Mouse (Mus musculus): ENCODE measurements around the gene G6pc3.
A peak's percentile ranks its signal among the peaks of the same experiment; 100 is the strongest.

Gene G6pc3

DNA sequence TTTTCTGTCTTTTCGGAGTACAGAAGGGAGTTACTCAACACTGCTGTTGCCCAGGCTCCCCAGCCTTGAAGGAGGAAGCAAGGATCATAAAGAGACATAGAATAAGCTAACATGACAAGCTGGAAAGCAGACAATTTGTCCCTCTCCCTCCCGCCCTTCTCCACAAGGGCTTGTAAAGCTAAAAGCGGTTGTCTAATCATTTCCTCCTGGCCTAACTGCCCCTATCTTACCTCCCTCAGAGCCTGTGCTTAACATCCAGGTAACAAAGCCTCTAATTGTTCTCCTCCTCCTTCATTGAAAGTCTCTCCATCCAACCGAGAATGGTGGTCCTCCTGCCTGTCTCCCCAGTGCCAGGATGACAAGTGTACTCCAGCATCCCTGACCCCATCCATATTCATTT, 1.4 kb downstream of the G6pc3 start:
- DNase-seq = no peak

DNA sequence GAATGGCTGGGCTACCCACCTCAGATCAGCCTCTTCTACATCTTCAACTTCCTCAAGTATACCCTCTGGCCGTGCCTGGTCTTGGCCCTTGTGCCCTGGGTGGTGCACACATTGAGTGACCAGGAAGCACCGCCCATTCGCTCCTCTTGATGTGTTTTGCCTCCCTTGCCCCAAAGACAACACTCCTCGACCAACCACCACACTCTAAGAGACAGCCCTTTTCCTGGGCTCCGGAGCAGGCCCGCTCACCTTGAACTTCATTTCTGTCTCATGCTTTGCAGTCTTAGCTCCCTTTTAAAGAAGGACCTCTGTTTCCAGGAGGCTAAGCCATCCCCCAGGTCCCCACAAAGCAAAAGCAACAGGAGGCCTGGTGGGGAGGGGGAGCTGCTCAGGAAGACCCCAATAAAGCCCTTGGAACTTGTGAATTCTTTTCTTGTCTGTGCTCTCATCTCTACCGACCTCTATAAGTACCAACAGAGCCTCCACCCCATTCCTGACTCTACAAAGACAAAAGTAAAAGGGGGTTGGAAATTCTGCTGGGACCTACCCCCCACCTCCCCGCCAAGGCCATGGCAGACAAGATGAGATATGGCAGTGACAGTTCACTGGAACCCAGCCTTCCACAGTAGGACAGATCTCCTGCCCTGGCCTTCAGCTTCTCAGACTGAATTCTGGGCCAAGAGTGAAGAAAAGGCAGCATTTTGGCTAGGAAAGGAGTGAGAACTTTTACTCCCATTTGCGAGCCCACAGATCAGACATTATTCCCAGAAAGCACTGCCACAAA, 4.4 kb downstream of the G6pc3 start:
- no peak for DNase-seq

DNA sequence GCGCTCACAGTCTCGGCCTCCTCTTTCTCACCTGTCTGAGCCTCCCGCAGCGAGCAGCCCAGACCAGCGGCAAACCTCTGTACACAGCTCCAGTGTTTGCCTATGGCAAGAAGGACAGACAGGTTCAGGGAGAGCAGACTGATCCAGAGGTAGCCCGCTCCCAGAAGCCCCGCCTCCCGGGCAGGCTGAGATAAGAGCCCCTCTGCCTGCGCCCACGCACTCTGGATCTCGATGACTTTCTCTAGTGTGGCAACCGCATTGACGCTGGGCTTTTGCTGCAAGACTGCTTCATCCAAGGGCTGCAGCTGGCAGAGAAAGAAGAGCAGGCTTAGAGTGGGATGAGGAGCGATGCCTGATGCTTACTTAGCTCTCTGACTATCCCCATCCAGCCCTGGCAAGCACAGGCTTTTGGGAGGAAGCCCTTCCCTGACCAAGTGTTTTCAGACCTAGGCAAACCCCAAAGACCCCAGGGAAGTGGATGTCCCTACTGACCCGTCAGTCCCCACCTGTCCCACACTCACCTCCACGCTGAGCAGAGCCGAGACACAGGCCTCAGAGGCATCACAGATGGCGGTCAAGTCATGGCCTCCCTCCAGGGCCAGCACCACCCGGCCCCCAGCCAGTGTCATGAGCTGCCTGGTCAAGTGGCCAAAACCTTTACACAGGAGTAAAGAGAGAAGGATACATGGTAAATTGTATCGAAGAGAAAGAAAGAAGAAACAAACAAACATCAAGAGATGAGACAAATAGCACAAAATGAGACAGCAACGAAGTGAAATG, 6.8 kb downstream of the G6pc3 start:
- DNase-seq = peak; percentile 18

DNA sequence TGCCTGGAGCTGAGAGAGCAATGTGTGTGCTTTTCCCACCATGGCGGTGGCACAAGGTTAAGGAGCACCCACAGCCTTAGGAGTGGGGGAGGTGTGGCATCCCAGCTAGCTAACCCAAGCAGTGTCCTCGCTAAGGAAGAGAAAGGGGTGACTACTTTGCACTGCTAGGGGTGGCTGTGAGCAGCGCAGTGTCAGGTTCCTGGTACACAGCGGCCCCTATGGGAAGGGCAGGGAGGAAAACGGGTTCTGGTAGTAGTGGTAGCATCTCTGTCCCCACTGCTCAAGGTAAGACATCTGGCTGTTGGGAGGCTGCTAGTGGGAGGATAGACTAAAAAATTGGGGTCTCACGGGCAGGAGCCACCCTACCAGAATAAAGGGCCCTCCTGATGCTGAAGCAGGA, 8.8 kb downstream of the G6pc3 start:
- DNase-seq = no peak

DNA sequence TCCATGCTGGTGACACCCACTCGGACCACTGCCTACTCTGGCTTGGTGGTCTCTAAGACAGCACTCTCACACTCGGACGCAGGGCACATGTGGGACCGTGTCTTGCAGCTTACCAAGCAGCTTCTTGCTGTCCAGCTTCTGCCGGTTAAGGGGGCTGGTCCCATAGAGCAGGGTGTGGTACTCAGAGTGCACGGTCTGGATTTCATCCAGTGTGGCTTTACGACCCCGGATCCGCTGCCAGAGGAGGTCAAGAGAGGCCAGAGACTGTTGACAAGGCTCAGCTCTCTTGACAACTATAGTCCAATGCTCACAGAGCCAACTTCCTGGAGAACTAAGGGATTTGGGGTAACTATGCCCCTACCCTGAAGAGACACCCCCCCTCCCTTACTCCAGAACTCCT, 10.4 kb downstream of the G6pc3 start:
- DNase-seq = peak; percentile 15

DNA sequence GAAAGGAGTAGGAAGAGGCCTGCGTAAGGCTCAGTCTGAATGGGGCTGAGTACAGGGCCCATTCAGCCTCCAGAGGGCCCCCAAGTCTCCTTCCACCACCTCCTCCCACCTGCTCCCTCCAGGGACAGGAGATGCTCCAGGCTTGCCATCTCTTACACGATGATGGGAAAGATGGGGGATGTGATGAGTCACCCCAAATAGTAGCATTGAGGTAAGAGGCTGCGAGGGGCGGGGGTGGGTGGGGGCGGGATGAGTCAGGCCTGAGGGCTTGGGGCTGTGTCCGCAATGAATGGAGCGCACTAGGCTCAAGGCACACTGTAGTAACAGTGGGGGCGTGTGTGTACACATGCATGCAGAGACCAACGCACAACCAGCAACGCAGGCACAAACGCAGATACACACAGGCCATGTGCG, 12.0 kb downstream of the G6pc3 start:
- DNase-seq = no peak

DNA sequence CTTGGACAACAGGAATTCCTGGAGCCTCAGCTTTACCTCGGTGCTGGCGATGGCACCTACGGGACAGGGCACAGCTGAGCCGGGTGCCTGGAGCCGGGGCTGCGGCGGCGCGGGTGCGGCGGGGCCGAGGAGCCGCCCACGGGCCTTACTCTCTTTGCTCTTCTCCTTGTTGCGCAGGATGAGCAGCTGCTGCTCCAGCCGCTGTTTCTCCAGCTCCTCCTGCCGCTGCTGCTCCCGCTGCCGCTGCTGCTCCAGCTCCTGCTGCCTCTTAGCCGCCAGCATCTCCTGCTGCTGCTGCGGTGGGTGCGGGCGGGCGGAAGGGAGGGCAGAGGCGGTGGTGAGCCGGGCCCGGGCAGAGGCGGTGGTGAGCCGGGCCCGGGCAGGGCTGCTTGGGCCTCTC, 17.1 kb downstream of the G6pc3 start:
- no peak for DNase-seq

DNA sequence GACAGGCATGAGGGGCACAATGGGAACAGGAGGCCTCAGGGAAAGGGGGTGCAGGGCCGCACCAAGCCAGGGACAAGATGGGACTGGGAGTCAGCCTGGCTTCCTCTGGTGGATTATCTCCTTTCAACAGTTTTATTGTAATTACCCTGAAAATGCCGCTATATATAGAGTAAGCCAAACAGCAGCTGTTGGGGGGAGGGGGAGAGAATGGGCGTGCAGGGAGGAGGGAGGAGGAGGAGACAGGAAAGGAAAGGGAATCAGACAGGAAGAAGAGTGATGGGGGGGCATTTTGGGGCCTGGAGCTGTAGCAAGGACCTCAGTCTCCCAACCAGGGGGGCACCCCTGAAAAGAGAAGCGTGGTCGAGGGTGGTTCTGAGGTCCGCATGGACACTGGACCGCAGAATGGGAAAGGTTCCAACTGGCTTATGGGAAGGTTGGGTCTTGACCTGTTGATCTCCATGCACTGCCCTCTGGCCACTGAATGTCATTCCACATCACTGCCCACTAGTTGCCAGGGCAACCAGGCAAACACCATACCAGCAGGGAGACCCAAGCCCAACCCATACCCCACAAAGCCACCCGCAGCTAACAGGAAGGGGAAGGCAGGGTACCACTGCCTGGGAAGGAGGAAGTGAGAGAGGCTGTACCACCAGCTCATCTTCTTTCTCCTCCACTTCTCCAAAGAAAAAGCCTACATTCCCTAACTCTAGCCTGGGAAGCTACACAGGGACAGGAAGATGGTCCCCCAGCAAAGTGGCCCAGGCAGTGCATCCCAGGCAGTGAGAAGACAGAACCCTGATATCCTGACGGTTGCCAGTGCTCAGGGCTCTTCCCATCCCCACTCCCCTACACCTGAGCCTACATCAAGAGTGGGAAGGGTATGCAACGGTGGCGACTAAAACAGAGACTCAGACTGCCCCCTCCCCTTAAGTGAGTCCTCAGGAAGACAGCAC, 18.7 kb downstream of the G6pc3 start:
- DNase-seq = no peak

DNA sequence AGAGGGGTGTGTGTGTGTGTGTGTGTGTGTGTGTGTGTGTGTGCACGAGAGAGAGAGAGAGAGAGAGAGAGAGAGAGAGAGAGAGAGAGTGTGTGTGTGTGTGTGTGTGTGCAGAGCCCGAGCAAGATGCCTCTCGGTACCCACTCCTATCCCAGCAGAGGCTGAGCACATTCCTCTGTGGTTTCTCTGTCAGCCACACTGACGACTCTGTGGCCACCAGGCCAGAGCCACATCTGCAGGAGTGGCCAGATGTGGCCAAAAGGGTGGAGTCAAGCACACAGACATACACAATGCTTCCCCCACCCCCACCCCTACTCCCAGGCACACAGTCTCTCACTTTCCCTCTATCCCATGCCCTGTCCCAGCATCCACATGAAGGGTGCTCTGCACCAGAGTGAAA, 19.4 kb downstream of the G6pc3 start:
- DNase-seq = no peak

DNA sequence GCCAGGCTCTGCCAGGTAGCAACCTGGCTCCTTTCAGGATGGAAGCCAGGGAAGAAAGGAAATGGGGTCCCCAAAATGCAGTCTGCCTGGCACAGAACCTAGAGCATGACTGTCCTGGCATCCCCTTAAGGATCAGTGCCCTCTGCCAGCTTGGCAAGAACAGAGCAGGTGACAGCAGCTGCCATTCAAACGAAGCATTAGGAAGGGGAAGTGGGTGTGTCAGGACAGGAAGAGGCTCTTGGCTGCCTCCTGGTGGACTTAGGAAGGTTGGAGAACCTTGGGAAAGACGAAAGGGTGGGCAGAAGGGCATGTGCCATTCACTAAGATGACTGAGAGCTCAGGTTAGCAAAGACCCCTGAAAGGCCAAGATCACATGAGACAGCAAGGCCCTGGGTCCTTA, 20.3 kb downstream of the G6pc3 start:
- DNase-seq = peak; percentile 69

DNA sequence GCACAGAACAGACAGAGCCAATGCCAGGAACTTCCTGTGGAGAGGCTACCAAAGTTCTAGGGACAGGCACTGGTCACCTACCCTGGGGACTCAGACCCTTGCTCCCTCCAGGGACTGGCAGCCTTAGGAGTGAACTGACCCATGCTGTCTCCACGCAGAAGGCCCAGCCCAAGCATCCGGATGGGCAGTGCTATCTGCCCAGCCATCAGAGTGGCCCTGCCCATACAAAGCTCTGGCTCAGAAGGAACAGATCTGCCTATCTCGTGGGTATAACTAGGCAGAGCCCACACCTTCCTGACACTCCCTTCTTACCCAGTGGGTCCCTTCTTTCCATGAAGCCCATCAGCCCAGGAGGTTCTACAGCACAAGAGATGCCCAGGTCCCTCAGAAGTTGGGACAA, 20.8 kb downstream of the G6pc3 start:
- DNase-seq = no peak

DNA sequence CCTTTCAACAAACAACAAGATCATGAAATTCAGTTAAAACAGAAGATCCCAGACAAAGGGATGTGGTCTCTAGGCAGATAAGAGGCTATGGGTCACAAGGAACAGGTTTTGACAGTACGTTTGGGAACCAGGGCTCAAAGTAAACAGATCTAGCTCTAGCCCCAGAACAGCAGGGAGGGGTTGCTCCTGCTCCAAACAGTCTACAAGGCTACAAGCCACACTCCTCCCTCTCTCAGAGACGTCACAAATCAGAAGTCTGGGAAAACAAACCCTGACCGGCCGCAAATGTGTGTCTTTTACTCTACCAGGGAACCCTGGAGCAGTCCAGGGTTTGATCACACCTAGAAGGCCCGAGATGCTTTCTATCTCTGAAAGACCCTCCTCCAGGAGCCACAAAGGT, 21.6 kb downstream of the G6pc3 start:
- no peak for DNase-seq

DNA sequence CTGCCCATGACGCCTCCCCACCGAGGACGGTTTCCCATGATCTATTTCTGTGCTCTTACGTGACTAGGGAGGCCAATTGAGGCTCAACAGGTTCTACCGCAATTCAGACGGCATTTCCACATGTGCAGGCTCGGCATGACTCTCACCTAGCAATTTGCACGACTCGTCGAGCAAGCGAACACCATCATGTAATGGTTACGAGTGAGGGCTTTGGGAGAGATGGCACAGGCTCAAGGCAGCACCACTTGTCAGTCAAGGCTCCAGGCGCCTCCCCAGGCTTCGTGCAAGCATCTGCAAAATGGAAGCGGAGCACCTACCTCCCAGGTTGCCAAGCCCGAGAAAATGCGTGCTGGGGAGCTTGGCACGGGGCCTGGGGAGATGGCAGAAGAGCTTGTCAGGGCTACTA, 22.5 kb downstream of the G6pc3 start:
- peak; percentile 53 for DNase-seq

DNA sequence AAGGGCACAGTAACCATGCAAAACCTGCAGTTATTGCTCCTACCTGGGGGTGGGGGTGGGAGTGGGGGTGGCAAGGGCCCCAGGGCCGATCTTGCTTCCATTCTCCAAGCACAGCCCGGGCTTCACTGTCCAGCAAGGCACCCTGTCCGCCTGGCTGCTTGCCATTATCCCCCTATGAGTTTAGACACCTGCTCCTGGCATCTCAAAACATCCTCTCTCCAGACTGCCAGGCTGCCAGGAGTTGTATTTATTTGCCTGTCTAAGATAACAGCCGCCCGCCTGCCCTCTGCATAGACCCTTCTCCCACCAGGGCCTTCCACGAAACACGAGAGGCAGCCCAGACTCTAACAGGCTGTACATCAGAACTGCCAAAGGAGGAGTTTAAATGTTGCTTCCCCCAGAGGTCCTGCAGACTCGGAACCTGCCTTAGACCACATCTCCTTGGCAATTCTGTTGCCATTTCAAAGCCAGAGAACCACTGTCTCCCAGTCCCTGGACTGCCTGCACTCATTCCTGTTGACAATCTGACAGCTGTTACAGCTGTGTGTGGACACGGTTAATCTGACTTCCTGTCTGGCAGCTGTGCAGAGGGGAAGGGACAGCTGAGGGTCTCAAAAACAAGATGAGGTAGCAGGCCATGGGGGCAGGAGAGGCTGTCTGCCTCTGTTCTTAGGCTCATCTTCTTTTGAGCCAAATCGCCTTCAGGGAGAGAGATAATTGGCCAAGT, 25.2 kb downstream of the G6pc3 start:
- DNase-seq = no peak

DNA sequence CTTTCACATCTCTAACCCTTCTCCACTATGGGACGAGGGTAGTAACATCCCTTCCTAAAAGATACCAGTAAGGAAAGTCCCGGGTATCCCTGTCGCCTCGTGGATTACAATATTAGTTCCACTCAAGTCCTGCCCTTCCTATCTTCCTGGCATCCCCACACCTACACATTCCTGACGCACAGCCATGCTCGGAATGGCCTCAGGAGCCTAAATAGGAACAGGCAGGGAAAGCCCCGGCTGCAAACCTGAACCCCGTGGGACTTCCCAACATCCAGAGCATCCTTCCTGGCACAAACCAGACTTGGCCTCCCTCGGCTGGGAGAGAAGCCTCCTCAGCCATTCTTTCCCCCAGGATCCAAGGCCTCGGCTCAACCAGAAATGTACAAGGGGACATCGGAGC, 26.1 kb downstream of the G6pc3 start:
- no peak for DNase-seq

DNA sequence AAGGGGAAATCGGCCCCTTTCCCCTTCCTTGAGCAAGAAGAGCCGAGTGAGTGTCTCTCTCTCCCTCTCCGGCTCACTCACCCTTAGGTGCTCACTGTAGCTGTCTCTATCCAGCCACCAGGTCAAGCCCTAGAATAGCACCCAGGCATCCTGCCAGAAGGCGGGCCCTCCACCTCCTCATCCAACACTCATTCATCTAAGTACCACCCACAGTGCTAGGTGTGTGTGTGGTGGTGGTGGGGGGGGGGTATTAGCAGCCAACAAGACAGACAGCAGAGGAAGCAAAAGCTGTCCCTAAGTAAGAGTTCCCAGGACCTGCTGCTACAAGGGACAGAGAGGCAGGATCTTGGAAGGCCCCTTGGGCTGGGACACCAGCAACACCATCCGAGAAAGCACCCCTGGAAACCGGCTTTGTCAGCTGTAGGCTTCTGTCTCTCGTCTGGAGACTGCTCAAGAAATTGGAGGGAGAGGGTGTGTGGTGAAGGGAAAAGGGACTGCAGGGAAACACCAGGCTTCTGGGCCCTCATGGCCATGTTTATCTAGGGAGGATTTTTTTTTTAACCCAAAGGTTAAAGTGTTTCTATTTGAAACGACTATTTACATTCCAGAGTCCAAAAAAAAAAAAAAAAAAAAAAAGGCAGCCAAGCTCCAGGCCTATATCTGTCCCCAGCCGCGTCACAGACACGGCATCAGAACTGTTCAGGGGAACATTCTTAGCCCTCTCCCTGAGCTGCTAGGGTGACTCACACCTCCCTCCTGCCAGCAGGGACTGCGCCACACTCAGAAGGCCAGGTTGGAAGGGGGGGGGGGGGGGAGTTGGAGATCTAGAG, 26.9 kb downstream of the G6pc3 start:
- DNase-seq = no peak

DNA sequence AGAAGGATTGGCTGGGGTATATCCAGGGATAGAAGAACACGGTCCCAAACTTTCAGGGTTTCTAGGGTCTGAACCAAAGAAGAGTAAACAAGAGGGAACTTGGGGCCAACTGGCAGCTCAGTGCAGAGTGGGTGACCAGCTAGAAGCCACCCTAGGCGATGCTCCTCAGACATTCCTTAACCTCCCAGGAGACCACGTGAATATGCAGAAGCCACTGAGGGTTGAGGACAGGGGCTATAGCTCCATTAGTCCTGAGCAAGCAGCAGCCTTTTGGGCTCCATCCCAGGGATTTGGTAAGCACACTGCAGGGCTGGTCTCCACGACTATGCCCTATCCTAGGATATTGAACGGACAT, 27.4 kb downstream of the G6pc3 start:
- no peak for DNase-seq

DNA sequence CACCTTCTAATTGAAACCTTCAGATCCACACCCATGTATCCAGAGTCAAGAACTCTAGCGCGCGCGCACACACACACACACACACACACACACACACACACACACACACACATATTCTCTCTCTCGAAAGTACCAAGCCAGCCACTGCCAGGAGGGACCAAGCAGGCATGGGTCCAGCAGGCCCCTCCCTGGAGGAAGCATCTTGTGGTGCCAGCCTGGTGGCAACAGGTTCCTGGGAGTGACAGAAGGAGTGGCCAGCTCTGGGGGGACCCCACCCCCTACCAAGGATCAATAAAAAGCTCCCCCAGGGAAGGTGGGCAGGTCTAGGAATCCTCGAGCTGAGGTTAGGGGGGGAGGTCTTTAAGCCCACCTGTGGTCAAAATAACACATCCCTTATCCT, 28.0 kb downstream of the G6pc3 start:
- DNase-seq = peak; percentile 55

DNA sequence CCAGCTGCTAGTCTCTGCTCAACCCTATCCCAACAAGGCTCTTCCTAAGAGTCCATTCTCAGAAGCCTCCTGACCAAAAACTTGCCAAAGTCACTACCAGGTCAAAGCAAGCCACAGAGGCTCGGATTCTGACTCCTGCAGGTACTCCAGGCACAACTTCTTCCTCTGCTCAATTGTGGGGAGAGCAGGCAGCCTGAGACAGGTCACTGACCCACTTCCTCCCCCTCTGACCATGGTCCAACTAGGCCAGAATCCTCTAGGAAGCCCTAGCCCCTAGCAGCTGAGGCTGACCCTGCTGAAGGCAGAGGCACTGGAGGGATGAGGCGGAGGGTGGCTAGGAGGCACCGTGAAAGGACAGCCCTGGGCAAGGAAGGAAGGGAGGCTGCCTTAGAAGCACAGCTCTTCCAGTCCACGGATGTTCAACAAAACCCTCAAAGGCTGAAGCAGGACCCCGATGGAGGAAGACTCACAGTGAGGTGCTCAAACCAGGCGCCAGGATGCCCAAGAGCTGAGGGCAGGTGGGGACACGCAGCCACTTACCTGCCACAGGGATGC, 28.5 kb downstream of the G6pc3 start:
- DNase-seq = no peak

DNA sequence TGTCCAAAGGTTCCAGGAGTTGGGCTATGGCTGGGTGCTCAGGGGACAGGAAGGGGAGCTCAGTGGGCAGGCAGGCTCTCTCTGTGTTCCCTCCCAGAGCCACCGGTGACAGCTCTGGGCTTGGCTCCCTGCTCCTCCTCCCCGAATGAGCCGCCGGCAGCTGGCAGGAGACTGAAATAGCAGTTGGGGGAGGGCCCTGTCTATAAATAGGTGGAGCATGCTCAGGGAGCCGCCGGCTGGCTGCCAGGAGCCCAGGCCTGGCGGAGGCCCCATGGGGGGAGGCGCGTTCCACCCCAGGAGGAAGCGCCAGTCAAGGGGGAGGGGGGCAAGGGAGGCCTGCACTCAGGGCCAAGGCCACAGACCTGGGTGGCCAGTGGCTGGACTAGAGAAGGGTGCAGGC, 29.4 kb downstream of the G6pc3 start:
- peak; percentile 92 for DNase-seq

DNA sequence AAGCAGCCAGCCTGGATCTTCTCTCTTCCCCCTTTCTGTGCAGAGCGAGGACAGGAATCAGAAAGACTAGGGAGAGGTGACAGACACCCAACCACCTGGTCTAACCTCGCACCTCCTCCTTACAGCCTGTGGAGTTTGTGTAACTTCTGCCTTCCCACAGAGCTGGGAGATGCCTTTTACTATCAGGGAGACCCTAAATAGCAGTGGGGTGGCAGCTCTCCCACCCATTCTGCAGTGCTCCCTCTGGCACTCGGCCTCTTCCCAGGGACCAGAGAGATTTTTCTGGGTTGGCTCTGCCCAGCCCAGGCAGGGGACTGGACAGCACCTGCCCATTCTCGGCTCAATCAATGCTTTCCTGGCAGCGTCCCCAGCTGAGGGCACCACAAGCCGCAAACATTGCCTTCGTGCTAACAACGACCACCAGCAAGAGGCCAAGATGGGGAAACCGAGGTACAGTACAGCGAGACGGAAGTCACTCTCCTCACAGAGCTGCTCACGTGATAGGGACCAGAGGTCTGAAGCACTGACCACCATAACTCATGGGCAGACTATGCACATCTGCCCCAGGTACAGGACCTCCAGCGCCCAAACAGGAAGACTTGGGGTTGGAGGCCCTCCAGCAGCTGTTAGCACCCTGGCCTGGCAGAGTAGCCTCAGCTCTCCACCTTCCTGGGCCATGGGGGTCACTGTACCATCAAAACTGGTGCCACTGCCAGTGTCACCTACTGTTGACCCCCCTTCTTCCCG, 30.0 kb downstream of the G6pc3 start:
- DNase-seq = peak; percentile 61

Measured in cerebellum, adult 8-10 months (tissue).